Mouse (Mus musculus) neural tube, embryonic 12.5 days (tissue): ENCODE results near the gene Hnf4a. TPM values are rescaled to one million over a fixed set of nuclear protein-coding genes. Genes with fewer than 3 reads are reported as not detected.
"Not testable (repeated sequence)": the region's sequence is repeated elsewhere in the genome, so short reads cannot be mapped to it uniquely, and the experiment has no call there.

Experiments
- ATAC-seq: fragments of 200-750 bp; cut with Nextera tagmentation; 2 replicates; pipeline ENCODE4 v1.8.0; 2017; ENCODE audit warnings: low read depth, mild to moderate bottlenecking, moderate TSS enrichment, moderate library complexity; ENCODE audit not compliant: low FRiP score
- H3K27ac ChIP-seq: fragments of 300-500 bp; sonication (generic); 2 replicates; pipeline ENCODE4 v1.5.1; 2016
- H3K27me3 ChIP-seq: fragments of 300-500 bp; sonication (generic); replicated peaks from 2 replicates; pipeline ENCODE4 v1.6.1; 2016; ENCODE audit warnings: mild to moderate bottlenecking
- H3K36me3 ChIP-seq: fragments of 300-500 bp; sonication (generic); 2 replicates; pipeline ENCODE4 v1.6.1; 2016; ENCODE audit warnings: mild to moderate bottlenecking
- H3K4me1 ChIP-seq: fragments of 300-500 bp; sonication (generic); 2 replicates; pipeline ENCODE4 v1.6.1; 2016
- H3K4me2 ChIP-seq: fragments of 300-500 bp; sonication (generic); replicated peaks from 2 replicates; pipeline ENCODE4 v1.6.1; 2016; ENCODE audit warnings: mild to moderate bottlenecking
- H3K4me3 ChIP-seq: fragments of 300-500 bp; sonication (generic); 2 replicates; pipeline ENCODE4 v1.5.1; 2016
- H3K9ac ChIP-seq: fragments of 300-500 bp; sonication (generic); 2 replicates; pipeline ENCODE4 v1.6.1; 2016; ENCODE audit warnings: mild to moderate bottlenecking
- H3K9me3 ChIP-seq: fragments of 300-500 bp; sonication (generic); 2 replicates; pipeline ENCODE4 v1.6.1; 2016; ENCODE audit warnings: mild to moderate bottlenecking
- WGBS: fragments of 180-500 bp; shearing (Covaris S2); methylation state at CpG from one replicate; pipeline ENCODE4 v1.1.7; 2016; 5-methylcytosine and 5-hydroxymethylcytosine counted together
- polyA plus RNA-seq: library from polyadenylated mRNA; unstranded; fragments of >200 nt; fragmentation: Nextera tagmentation; extraction: Ambion mirVana; gene quantifications from 2 replicates; pipeline ENCODE4 v1.2.1, GENCODE M21; 2016

The Hnf4a gene
- polyA plus RNA-seq, 1 experiment from 2014 or later = not detected

DNA sequence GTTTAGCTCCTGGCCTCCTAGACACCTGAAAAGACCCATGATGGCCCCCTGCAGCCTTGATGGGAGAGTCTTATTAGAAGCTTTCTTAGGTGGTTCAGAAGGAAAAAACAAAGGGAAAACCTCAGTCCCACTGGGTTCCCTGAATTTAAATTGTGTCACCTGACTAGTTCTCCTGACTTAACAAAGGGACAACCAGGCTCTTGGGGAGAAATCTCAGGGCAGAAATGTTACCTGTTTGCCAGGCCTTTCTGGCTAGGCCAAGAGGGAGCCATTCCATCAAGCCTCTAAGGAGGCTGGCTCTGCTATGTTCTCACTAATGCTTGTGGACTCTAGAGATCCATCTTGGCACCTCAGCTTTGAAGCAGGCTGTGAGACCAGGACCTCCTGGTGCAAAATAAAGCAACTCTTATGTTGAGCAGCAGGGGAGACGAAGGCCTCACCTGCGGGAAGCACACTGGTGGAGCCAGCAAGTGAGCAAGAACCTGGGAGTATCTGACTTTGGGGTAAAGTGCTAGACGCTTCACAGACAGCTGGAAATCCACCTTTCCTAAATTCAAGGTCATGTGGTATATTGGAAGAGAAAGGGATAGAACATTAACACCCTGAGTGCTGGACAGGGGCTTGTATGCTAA is 110.7 kb downstream of the Hnf4a start:
- no peak overlapping the region for H3K27ac ChIP-seq
- H3K4me3 ChIP-seq = no peak overlapping the region
- peaks cover 85% of the 10 kb centered on the region for H3K36me3 ChIP-seq
- H3K27me3 ChIP-seq = no peaks in the 10 kb centered on the region
- no peaks in the 10 kb centered on the region for H3K9me3 ChIP-seq
- no peak overlapping the region for H3K4me2 ChIP-seq
- 83% methylated on average over 3 of the region's 3 CpGs for WGBS
- H3K4me1 ChIP-seq = no peaks in the 10 kb centered on the region
- no peak for ATAC-seq
- H3K9ac ChIP-seq = no peak overlapping the region

DNA sequence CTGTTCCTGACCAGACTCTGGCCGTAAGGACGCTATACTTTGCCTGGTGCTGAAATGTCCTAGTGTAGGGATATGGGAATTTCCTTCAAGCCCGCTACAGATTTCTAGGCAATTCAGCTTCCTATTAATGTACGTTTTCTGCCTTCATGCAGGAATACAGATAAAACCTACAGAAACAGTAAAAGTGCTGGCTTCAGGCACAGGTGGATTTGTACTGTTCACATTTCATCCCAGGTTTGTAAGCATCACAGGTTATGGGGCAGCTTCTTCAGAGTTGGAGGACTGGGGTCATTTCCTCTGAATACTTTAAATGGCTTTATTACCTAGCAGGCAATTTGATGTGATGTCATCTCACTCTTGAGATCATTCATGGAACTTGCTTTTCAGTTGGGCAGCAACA is 111.3 kb downstream of the Hnf4a start:
- Histone ChIP-seq H3K27ac (no peak overlapping the region), H3K9ac (no peak overlapping the region), H3K27me3 (no peaks in the 10 kb centered on the region), H3K4me1 (no peaks in the 10 kb centered on the region), H3K36me3 (peaks cover 86% of the 10 kb centered on the region), H3K4me2 (no peak overlapping the region), H3K4me3 (no peak overlapping the region), H3K9me3 (no peaks in the 10 kb centered on the region)
- no peak for ATAC-seq
- 94% methylated on average over 4 of the region's 4 CpGs for WGBS

DNA sequence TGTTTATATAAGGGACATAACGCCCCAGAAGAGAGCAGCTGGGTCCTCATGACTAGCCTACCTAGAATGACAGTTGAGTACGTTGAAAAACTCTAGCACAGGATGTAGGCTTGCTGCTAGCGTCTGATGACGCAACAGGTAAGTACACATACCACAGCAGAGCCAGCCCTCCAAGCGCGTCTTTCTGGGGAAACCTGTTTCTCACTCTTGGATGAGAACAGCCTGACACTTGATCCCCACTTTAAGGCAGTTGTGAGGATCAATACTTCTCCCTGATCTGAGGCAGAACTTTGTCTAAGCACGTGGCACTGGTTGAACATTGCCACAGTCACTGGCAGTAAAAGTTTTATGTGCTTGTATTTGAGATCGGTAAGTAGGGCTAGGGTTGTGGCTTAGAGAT is 113.8 kb downstream of the Hnf4a start:
- WGBS = 92% methylated on average over 8 of the region's 8 CpGs

DNA sequence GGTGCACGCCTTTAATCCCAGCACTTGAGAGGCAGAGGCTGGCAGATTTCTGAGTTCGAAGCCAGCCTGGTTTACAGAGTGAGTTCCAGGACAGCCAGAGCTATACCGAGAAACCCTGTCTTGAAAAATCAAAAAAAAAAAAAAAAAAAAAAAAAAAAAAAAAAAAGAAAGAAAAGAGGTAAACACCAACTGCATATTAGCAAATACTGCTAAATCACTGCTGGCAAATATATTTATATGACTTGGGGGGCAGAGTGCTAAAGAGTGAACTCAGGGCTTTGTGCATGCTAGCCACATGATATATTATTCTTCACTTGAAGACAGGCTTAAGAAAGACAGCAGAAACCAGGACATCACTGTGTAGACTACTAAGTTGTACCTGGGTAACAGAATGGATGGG is 114.8 kb downstream of the Hnf4a start:
- H3K27ac ChIP-seq, ATAC-seq, H3K4me2 ChIP-seq, H3K27me3 ChIP-seq, H3K4me1 ChIP-seq, H3K9me3 ChIP-seq, H3K9ac ChIP-seq, H3K4me3 ChIP-seq: not testable (repeated sequence)
- 96% methylated on average over 3 of the region's 3 CpGs for WGBS
- peaks cover 78% of the 10 kb centered on the region for H3K36me3 ChIP-seq

More for the DNA sequence above, 113.8 kb downstream of the Hnf4a start:
- Histone ChIP-seq H3K27me3 (no peaks in the 10 kb centered on the region), H3K9ac (no peak overlapping the region), H3K36me3 (peaks cover 79% of the 10 kb centered on the region), H3K9me3 (no peaks in the 10 kb centered on the region), H3K4me1 (no peaks in the 10 kb centered on the region), H3K4me3 (no peak overlapping the region), H3K27ac (no peak overlapping the region), H3K4me2 (no peak overlapping the region)
- no peak for ATAC-seq

Other genes with a start within 250 kb of the Hnf4a start
- 0.81 and 1.3 TPM in 2 replicates for gene Jph2, start 108.8 kb upstream of the Hnf4a start, polyA plus RNA-seq
- 74.3 and 74.8 TPM in 2 replicates for gene Oser1, start 82.1 kb upstream of the Hnf4a start, polyA plus RNA-seq
- gene Gdap1l1, start 68.3 kb upstream of the Hnf4a start, polyA plus RNA-seq = 83.1 and 83.6 TPM in 2 replicates
- gene Fitm2, start 34.2 kb upstream of the Hnf4a start, polyA plus RNA-seq = 12.7 and 14.2 TPM in 2 replicates
- not detected in 2 replicates for gene R3hdml, start 14.5 kb upstream of the Hnf4a start, polyA plus RNA-seq
- gene Ttpal, start 95.5 kb downstream of the Hnf4a start, polyA plus RNA-seq = 45.7 and 52.5 TPM in 2 replicates
- 34.5 and 41.2 TPM in 2 replicates for gene Serinc3, start 138.3 kb downstream of the Hnf4a start, polyA plus RNA-seq
- gene Pkig, start 151.6 kb downstream of the Hnf4a start, polyA plus RNA-seq = 123 and 124 TPM in 2 replicates
- gene Ada, start 243.4 kb downstream of the Hnf4a start, polyA plus RNA-seq = 3.9 and 4.2 TPM in 2 replicates